Mouse (Mus musculus): ENCODE measurements at regions not wholly inside any gene's neighbourhood (a gene's known extent, or its start where the extent isn't known, plus 50 kb on each side); places are given as distances from the start of the nearest gene placed in this dataset.

DNA sequence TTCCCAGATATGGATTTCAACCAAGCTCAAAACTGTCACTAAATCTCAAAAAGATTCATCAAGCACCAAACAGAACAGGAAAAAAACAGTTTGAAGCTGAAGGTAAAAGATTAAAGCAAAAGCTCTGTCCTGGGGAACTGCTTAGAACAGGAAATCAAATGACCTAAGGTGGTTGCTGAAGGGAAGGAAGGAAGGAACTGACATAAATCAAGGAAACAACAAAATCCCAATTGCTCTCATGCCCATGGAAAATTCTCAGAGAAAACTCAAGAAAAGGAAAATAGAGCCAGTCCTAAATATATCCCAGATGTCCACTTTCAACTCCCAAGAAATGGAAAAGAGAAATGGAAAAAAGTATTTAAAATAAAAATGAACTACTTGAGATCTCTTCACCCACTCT is 165.4 kb downstream of the Qdpr start:
- in situ Hi-C loops (cut with MboI; ENCODE audit: low pct_ligation_motif_present, low pct_unique_long_range_greater_than_20kb, low sequenced_read_pairs) (no loop called here), dilution Hi-C loops (cut with MboI; ENCODE audit: extremely low pct_ligation_motif_present, extremely low pct_unique_long_range_greater_than_20kb, low sequenced_read_pairs) (no loop called here)
- no peak overlapping the region for H3K4me3 ChIP-seq (replicated peaks in 1 of 3; ENCODE audit: low read depth in 2 of 3, low read length in 2 of 3, poor library complexity in 1 of 3)

GRCm38 (mm10) chr5:45283908-45284415 is 166.1 kb downstream of the Qdpr start:
- DNase-seq (ENCODE audit: extremely low read depth): no peak
- peaks cover 3% of the 10 kb centered on the region; the same call in 1 of the 2 replicates for H3K79me2 ChIP-seq (replicated peaks; ENCODE audit: control insufficient read depth, extremely low read depth, insufficient read depth, poor library complexity, severe bottlenecking)
- H3K4me1 ChIP-seq (ENCODE audit: control insufficient read depth in 1 of 2, insufficient read depth in 2 of 2): 0 out of 4 replicates have a peak, but pooled peaks cover 0 to 3% of the 10 kb centered on the region in 2 experiments
- no peak overlapping the region for H3K27ac ChIP-seq (ENCODE audit: insufficient read depth, low read depth)
- no peak overlapping the region for H3K9ac ChIP-seq (ENCODE audit: insufficient read depth, low read depth)
- dilution Hi-C loops (cut with MboI; ENCODE audit: extremely low pct_ligation_motif_present, extremely low pct_unique_long_range_greater_than_20kb, low sequenced_read_pairs): no loop called here
- TF ChIP-seq POLR2A (IDR thresholded peaks at IDR 0.05; ENCODE audit: low read depth, low read length) (no peak), MAX (IDR thresholded peaks at IDR 0.05; ENCODE audit: low read length) (no peak), MEF2A (IDR thresholded peaks at IDR 0.05; ENCODE audit: borderline replicate concordance, low read depth, low read length) (no peak), TBP (conservative IDR thresholded peaks at IDR 0.05; ENCODE audit: low read depth, low read length) (no peak), CTCF (conservative IDR thresholded peaks at IDR 0.05 in 1 of 2, IDR thresholded peaks at IDR 0.05 in 1 of 2; ENCODE audit: low read depth in 2 of 2, low read length in 2 of 2) (no peak), MAFK (IDR thresholded peaks at IDR 0.05; ENCODE audit: insufficient replicate concordance, low read length) (no peak), USF2 (conservative IDR thresholded peaks at IDR 0.05; ENCODE audit: low read depth, low read length) (no peak)
- no peaks in the 10 kb centered on the region for H3K27me3 ChIP-seq (replicated peaks)
- in situ Hi-C loops (cut with MboI; ENCODE audit: low pct_ligation_motif_present, low pct_unique_long_range_greater_than_20kb, low sequenced_read_pairs): no loop called here
- H3K9me3 ChIP-seq (replicated peaks; ENCODE audit: low read length): no peaks in the 10 kb centered on the region
- H3K4me3 ChIP-seq (replicated peaks in 1 of 3; ENCODE audit: low read depth in 2 of 3, low read length in 2 of 3, poor library complexity in 1 of 3): no peak overlapping the region
- H3K36me3 ChIP-seq (replicated peaks in 1 of 2; ENCODE audit: control insufficient read depth in 1 of 2, insufficient read depth in 1 of 2, low read length in 1 of 2): no peaks in the 10 kb centered on the region
- H3K4me2 ChIP-seq (ENCODE audit: insufficient read depth, low read depth, poor library complexity, severe bottlenecking): no peak overlapping the region

More for the DNA sequence above, 165.4 kb downstream of the Qdpr start:
- Histone ChIP-seq H3K27ac (ENCODE audit: insufficient read depth, low read depth) (no peak overlapping the region), H3K9me3 (replicated peaks; ENCODE audit: low read length) (no peaks in the 10 kb centered on the region), H3K9ac (ENCODE audit: insufficient read depth, low read depth) (no peak overlapping the region), H3K27me3 (replicated peaks) (no peaks in the 10 kb centered on the region), H3K4me1 (ENCODE audit: control insufficient read depth in 1 of 2, insufficient read depth in 2 of 2) (0 out of 4 replicates have a peak, but pooled peaks cover 0 to 3% of the 10 kb centered on the region in 2 experiments), H3K79me2 (replicated peaks; ENCODE audit: control insufficient read depth, extremely low read depth, insufficient read depth, poor library complexity, severe bottlenecking) (peaks cover 3% of the 10 kb centered on the region; the same call in 1 of the 2 replicates), H3K36me3 (replicated peaks in 1 of 2; ENCODE audit: control insufficient read depth in 1 of 2, insufficient read depth in 1 of 2, low read length in 1 of 2) (no peaks in the 10 kb centered on the region), H3K4me2 (ENCODE audit: insufficient read depth, low read depth, poor library complexity, severe bottlenecking) (no peak overlapping the region)
- TF ChIP-seq ZMIZ1 (IDR thresholded peaks at IDR 0.05; ENCODE audit: low read depth, low read length) (no peak), USF1 (IDR thresholded peaks at IDR 0.05; ENCODE audit: low read depth, low read length) (no peak), GABPA (IDR thresholded peaks at IDR 0.05; ENCODE audit: insufficient replicate concordance, low read depth, low read length) (no peak), E2F4 (IDR thresholded peaks at IDR 0.05; ENCODE audit: insufficient replicate concordance, low read depth, low read length) (no peak), ELF1 (IDR thresholded peaks at IDR 0.05; ENCODE audit: low read depth, low read length) (no peak), PAX5 (IDR thresholded peaks at IDR 0.05; ENCODE audit: low read length) (no peak), JUND (conservative IDR thresholded peaks at IDR 0.05; ENCODE audit: low read depth, low read length) (no peak), NELFE (IDR thresholded peaks at IDR 0.05; ENCODE audit: low read depth, low read length) (no peak), MAX (IDR thresholded peaks at IDR 0.05; ENCODE audit: low read length) (no peak), HCFC1 (IDR thresholded peaks at IDR 0.05; ENCODE audit: low read depth, low read length) (no peak), POLR2AphosphoS2 (IDR thresholded peaks at IDR 0.05; ENCODE audit: low read depth, low read length) (no peak), MYC (IDR thresholded peaks at IDR 0.05; ENCODE audit: low read depth, low read length) (no peak), TBP (conservative IDR thresholded peaks at IDR 0.05; ENCODE audit: low read depth, low read length) (no peak), ZKSCAN1 (IDR thresholded peaks at IDR 0.05; ENCODE audit: borderline replicate concordance, low read depth, low read length) (no peak), TCF12 (IDR thresholded peaks at IDR 0.05; ENCODE audit: low read depth, low read length) (no peak), JUN (IDR thresholded peaks at IDR 0.05; ENCODE audit: insufficient read depth, low read depth, low read length) (no peak), ZNF384 (IDR thresholded peaks at IDR 0.05; ENCODE audit: low read depth, low read length) (no peak), POLR2A (IDR thresholded peaks at IDR 0.05; ENCODE audit: low read depth, low read length) (no peak), UBTF (IDR thresholded peaks at IDR 0.05; ENCODE audit: low read depth, low read length) (no peak)
- DNase-seq (ENCODE audit: extremely low read depth): no peak
